Mouse (Mus musculus): ENCODE results near the gene Cdh4.

The Cdh4 gene

GRCm38 (mm10) chr2:179467839-179468445 is 25.7 kb downstream of the Cdh4 start:
- DNase-seq (ENCODE audit: low read depth, low spot score), result no peak

GRCm38 (mm10) chr2:179476622-179477021 is 34.4 kb downstream of the Cdh4 start:
- peak; percentile 47 for DNase-seq (ENCODE audit: low read depth, low spot score)

- DNase-seq (ENCODE audit: low read depth, low spot score), result no peak
These were observed 38.6 kb downstream of the Cdh4 start for GRCm38 (mm10) chr2:179480800-179481200.

DNA sequence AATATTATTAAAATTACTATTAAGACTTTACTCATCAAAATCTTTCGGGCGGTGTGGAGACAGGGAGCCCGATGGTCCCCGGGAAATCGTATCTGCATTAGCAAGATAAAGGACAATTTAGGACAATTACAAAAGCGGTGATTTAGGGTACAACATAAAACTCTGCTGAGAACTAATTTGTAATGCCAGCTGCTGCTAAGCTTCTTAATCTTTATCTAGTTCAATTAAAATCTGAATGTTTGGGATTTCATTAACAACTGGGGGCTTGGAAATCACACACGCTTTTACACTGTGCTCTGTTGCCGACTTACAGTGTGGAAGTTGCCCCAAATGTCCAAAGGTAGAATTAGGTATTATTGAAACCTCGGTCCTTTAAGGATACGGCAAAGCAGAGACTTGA is 39.1 kb downstream of the Cdh4 start:
- no peak for DNase-seq (ENCODE audit: low read depth, low spot score)

- peak; percentile 43 for DNase-seq (ENCODE audit: low read depth, low spot score)
These were observed 46.4 kb downstream of the Cdh4 start for GRCm38 (mm10) chr2:179488526-179489139.

DNA sequence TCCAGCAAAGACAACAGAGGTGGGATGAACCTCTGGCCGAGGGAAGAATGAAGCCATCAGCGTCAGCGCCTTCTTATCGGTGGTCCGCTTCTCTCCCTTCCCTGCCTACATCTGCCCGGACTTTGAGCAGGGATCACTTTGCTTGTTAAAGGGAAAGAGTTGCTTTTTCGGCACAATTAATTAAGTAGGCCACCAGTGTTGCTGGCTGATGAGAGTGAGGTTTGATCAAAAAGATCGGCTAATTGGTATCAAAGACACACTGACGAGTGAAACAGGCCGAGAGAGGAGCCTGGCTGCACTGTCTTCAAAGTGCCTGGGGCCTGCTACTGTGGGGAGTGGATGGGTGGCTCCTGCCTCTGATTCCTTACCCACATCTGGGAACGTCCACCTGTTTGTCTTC is 49.7 kb downstream of the Cdh4 start:
- DNase-seq (ENCODE audit: low read depth, low spot score), result no peak

DNA sequence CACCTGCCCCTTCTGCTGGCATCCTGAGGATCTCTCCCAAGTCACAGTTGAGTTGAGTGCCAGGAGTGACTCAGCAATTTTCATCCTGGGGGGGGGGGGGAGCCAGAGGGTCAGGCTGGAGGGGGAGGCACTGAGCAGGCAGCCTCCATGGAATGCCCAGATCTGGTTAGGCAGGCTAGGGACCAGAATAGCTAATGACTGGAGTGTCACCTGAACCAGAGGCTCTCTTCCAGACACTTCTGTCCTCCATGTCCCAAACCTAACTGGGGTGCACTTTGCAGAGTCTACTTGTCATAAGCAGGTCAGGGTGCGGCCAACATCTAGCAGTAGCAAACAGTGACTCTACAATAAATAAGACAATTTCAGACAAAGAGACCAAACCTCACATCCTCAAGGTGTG is 52.0 kb downstream of the Cdh4 start:
- DNase-seq (ENCODE audit: low read depth, low spot score), result no peak

DNA sequence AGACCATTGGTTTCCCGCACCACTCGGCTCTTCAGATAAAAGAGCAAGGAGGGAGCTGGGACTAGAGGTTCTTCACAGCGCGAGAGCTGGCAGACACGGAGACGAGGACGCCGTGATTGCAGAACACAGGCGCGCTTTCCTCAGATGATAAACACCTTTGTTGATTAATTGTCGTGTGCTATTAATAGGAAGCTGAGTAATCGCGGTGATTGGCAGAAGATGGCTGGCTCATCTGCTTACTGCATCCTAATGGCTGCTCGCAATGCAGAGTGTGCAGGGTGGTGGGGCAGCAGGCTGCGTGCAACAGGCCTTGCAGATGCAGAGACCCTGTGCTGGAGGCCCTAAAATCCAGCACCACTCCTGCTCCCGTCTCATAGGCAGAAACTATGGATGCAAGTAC is 68.2 kb downstream of the Cdh4 start:
- no peak for DNase-seq (ENCODE audit: low read depth, low spot score)

DNA sequence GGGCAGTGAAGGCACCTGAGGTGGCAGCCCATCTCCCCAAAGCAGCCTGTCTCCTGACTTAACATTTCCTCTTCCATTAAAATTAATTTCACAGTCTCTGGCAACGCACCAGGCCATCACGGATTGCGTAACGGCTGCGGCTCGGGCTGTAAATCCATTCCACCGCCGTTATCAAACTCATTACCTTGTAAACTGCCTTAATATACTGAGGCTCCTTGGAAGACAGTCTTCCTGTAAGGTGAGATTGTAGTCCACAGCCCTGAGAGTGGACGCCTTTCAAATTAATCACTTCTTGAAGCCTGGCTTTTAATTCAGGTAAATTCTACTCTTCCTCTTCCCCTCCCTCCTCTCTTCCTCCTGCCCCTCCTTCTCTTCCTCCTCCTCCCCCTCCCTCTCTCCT is 74.3 kb downstream of the Cdh4 start:
- no peak for DNase-seq (ENCODE audit: low read depth, low spot score)

DNA sequence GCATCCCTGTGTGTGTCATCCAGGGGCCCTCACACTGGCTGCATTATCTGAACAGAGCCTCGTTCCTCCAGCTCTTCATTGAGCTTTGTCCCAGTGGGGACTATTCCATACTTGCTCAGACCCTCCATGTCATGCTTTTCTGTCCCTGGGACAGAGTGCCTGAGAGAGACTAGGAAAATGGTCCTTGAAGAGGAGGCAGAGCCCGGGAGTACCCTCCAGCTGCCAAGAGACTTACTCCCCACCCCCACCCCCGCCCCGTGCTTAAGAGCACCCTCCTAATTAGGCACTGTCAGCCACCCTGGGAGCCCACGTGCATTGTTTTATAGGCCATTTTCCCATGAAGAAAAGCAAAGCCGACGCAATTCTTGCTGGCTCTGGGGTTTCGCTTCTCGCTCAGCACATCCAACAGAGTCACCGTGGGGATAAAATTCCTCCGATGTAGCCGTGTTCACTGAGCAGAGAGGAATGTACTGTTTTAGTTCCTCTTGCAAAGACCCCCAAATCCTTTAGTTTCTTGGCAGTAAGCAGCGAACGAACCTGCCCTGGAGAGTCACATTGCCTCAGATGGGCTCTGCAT is 76.3 kb downstream of the Cdh4 start:
- no peak for DNase-seq (ENCODE audit: low read depth, low spot score)

DNA sequence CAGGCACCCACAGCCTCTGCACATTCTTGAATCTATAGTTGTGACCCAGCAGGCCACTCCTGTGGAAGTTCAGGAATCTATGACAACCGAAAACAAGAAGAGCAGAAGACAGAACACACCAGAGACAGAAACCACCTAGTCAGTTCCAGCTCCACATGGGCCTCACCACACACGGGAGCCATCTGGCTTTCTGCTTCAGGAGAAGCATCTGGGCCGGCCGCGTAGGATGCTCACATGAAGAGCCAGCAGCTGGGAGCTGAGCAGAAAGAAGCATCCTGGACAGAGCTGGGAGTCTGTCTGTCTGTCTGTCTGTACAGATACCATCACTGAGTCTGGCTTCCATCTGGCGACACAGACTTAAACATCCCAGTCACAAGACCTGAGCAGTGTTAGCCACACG is 76.9 kb downstream of the Cdh4 start:
- DNase-seq (ENCODE audit: low read depth, low spot score), result no peak

- DNase-seq (ENCODE audit: low read depth, low spot score), result no peak
These were observed 77.7 kb downstream of the Cdh4 start for GRCm38 (mm10) chr2:179519931-179520330.

DNA sequence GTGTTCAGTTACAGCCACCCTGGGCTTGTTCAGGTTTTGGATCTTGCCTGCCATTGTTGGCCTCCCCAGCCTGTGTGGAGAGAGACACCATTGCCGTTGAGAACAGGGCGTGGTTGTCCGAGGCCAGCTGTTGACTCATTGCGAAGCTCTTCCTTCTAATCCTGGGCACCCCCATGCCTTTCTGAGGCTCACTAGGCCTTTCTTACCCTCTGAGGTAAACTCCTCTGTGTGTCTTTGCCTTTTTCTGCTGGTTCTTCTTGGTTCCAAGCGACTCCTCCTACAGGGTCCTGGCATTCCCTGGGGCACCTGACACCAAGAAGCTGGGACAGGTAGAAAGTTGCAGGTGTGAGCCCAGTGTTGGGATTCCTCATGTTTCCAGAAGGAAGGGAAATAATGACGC is 78.7 kb downstream of the Cdh4 start:
- no peak for DNase-seq (ENCODE audit: low read depth, low spot score)

DNA sequence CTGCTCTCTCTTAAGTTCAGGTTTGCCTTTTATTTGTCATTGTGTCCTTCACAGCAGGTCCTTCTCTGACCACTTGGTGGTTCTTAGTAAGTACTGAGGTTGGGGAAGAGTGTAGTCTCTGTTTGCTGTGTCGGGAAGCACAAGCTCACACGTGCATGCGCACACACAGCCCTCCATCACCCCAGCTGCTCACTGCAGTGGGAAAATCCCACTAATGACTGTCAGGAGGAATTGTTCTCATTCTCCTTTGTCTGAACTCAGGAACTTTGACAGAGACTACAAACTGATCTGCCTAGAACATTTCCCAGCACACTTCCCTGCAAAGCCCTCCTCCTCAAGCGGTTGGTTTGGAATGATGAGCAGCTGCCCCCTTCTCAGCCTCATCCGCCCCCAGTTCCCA is 79.2 kb downstream of the Cdh4 start:
- DNase-seq (ENCODE audit: low read depth, low spot score), result peak; percentile 16

DNA sequence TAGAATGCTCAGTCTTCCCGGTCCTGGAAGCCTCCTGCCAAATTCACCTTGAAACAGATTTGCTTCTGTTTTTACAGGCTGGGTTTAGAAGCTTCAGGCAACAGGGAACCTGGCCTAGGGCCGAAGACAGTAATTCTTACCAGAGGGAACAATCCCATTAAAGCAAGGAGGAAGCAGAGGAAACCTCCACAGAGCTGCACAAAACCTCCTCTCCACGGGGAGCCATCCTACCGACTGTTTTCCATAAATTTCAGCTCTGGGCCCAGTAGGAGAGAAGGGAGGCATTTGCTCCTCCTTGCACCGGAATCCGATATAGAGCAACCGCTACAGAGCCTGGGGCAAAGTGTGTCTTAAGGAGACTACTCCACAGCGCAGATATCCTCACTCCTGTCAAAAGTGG is 79.9 kb downstream of the Cdh4 start:
- peak; percentile 92 for DNase-seq (ENCODE audit: low read depth, low spot score)

DNA sequence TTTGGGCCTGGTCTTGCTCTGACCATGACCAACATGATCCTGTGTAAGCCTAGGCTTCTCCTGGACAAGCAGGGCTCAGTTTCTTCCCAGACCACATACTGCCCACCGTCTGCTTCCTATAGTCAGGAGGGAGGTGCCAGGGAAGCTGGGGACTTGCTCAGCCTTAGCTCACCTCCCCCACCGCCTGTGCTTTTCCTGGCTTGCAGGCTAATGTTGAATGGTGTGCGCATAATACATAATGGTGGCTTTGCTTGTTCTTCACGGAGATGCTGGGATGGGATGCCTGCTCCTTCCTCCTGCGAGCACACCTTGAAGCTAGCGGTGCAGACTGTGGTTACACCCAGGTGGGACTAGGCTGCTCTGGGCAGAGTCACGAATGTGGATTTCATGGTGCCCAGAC is 84.7 kb downstream of the Cdh4 start:
- peak; percentile 41 for DNase-seq (ENCODE audit: low read depth, low spot score)

- DNase-seq (ENCODE audit: low read depth, low spot score), result no peak
These were observed 88.3 kb downstream of the Cdh4 start for GRCm38 (mm10) chr2:179530436-179531040.

- DNase-seq (ENCODE audit: low read depth, low spot score), result no peak
These were observed 91.0 kb downstream of the Cdh4 start for GRCm38 (mm10) chr2:179533196-179533595.

- no peak for DNase-seq (ENCODE audit: low read depth, low spot score)
These were observed 91.7 kb downstream of the Cdh4 start for GRCm38 (mm10) chr2:179533881-179534280.

DNA sequence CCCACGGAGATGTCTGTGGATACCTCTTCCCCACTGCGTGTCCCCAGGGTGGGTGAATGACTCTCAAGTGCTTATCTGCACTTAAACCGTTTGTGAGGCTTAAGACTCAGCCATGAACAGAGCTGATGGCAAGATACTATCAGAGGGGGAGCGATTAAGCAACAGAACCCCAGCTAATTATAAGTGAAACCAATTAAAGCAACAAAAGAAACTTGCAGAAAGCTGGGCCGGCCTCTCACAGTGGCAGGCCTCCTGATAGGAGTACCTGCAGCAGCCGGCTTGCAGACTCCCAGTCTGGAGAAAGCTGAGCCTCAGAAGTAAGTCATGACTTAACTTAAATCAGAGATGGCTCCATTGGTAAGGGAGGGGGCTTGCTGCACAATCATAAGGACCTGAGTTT is 93.0 kb downstream of the Cdh4 start:
- DNase-seq (ENCODE audit: low read depth, low spot score), result no peak

DNA sequence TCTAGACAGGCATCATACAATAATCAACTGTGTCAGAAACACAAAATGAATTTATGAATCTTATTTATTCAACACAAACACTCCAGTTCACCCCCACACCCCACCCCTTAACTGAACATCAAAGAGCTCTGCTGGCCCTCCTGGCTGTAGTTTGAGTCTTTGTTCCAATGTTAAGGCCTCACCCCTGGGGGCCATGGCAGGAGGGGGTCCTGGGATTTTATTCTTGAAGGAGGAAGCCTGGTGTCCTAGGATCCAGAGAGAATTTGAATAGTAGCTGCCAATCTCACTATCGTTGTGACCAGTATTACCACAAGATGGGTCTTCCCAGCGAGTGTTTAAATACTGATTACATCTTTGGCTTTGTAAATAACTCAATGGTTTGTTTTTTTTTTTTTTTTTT is 94.5 kb downstream of the Cdh4 start:
- no peak for DNase-seq (ENCODE audit: low read depth, low spot score)

- DNase-seq (ENCODE audit: low read depth, low spot score), result no peak
These were observed 95.2 kb downstream of the Cdh4 start for GRCm38 (mm10) chr2:179537390-179537789.

GRCm38 (mm10) chr2:179537800-179538450 is 95.7 kb downstream of the Cdh4 start:
- no peak for DNase-seq (ENCODE audit: low read depth, low spot score)
